Mouse (Mus musculus) neutrophil, adult 5-6 weeks (primary cell): ENCODE results near the gene Uhrf2. TPM values are rescaled to one million over a fixed set of nuclear protein-coding genes. Genes with fewer than 3 reads are reported as not detected.
A peak's percentile ranks its signal among the peaks of the same experiment; 100 is the strongest.
"Not testable (repeated sequence)": the region's sequence is repeated elsewhere in the genome, so short reads cannot be mapped to it uniquely, and the experiment has no call there.

ENCODE experiments used
- ATAC-seq: fragments of 151-379, 151-347 bp; 2 replicates; pipeline ENCODE4 v1.8.0; 2017; ENCODE audit warnings: mild to moderate bottlenecking, moderate TSS enrichment; ENCODE audit not compliant: insufficient number of reproducible peaks, poor library complexity, low FRiP score, severe bottlenecking; ENCODE audit errors: extremely low read depth
- total RNA-seq: library from RNA; stranded (forward); fragments of 200-1000 nt; gene quantifications from 2 replicates; pipeline ENCODE4 v1.2.3, GENCODE M21; 2017

Uhrf2 gene
- total RNA-seq = 71.7 and 76.3 TPM in 2 replicates

DNA sequence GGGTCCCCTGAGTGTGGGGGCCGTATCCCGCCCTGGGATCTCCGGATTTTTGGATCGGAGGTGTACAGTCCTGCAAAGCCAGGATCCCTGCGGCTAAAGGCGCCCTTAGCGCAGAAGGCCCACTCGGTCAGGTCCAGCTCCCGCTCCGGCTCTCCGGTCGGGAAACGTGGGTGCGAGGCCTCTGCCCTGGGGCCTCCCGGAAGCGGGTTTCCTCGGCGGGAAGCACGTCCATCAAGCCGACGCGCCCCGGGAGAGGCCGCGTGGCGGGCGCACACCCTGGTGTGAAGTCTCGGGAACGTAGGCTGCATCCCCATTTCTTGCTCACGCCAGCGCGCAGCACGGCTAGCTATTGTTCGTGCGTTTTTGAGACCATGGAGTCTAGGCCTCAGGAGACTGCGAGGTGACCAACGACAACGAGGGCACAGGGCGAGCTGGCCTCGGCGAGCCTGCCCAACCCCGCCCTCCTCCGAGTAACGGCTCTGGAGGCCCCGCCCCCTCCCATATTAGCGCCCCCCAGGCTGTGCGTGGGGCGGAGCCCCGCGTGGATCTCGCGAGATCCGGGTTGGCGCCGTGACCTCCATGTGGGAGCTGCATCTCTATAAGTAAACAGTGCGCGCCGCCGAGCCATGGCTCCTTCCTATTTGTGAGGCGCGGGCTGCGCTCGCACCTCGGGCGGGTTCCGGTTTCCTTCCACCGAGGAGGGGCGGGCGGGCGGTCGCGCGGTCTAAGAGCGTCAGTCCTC lies at the start of gene Uhrf2:
TSS of gene Uhrf2 (plus strand) at position 620 of the 742 bp plus-strand sequence.
- peak; percentile 91 for ATAC-seq

DNA sequence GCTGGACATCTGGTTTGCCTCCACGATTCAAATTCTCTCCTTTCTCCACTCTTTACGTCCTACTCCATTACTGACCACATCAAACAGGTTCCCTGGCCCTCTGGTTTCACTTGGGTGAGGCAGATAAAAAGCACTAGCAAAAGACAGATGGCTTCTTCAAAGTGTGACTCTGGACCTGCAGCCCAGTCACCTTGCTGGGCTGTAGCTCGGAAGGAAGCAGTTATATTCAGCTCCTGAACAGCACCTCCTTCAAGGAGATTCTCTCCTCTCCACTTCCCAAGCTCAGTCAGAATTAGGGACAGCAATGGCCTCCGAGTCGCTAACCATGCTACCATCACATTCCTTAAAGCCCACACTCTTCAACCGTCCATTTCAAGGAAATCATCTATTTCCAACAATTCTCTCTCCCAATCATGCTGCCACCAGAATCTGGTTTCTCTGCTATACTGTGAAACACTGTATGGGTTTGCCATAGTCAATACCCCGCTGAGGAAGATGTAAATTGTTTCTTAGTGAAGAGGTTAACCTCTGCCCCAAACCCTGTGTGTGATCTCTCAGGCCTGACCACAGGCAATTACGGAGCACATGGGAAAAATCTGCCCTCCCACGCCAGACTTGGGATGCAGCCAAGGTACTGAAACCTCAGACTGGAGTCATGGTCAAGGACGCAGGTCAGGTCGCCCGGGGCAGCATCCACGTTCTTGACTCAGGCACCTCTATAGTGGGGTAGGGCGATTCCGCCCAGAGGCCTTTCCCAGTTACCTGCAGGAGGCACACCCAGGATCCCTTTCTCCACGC lies 45.9 kb upstream of the Uhrf2 start:
- ATAC-seq = no peak

- ATAC-seq = no peak
Measured at GRCm38 (mm10) chr19:29986464-29987091, 43.7 kb upstream of the Uhrf2 start.

- ATAC-seq = no peak
Measured at GRCm38 (mm10) chr19:30000406-30001365, 29.6 kb upstream of the Uhrf2 start.

- no peak for ATAC-seq
Measured at GRCm38 (mm10) chr19:30001550-30001949, 28.8 kb upstream of the Uhrf2 start.

GRCm38 (mm10) chr19:30003621-30004020 lies 26.7 kb upstream of the Uhrf2 start, which contains the start of gene Trpd52l3:
TSS of gene Trpd52l3 (plus strand) at chr19:30003790.
- ATAC-seq = no peak

DNA sequence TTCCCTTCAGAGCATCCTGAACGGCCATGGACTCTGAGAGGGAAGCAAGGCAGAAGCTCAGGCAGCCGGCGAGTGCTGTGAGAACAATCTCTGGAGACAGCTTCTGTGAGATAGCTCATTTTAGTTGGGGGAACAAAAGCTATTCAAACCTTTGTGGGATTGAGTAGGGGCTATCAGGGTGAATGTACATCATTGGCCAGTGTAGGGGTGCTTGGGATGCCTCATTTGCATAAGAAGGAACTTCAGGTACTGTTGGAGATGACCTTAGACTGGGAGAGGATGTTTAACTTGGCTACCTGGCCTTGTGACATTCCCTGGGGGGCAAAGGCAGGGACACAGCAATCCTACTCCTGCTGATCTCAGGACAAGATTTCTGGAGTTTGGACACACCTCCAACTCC lies 23.9 kb upstream of the Uhrf2 start:
- no peak for ATAC-seq

DNA sequence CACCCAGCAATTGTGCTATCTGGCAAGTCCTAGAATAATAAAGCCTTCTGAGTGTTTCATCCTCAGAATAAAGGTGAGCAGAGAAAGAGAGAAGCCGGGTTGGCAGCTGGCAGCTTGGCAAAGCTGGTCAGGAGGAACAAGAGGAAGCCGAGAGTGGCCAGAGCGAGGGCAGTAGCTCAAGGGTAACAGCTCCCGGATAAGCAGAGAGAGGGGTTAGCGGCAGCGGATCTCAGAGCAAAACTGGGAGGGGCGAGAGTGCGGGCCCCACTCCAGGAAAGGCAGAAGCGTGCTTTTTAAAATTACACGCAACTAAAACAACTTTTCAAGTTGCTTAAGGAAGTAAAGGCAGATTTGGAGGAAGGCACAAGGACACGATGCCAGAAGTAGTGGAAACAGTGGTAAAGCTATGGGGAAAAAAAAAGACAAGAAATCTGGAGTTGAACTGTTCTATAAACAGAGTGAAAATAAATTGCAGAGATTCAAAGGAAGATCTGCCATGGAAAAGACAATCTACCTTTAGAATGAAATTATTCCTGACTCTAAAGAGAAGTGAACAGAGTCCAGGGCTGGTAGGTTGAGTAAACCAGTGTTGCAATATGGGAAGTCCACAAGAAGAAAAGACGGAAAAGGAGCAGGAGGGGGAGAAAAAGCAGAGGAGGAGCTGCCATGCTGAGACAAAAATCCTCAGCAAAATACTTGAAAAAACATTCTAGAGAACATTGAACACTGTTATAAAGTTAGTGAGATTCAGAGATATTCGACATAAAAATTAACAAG lies 19.6 kb upstream of the Uhrf2 start:
- ATAC-seq = 0 out of 2 replicates have a peak, but pooled peaks have one; percentile 19

DNA sequence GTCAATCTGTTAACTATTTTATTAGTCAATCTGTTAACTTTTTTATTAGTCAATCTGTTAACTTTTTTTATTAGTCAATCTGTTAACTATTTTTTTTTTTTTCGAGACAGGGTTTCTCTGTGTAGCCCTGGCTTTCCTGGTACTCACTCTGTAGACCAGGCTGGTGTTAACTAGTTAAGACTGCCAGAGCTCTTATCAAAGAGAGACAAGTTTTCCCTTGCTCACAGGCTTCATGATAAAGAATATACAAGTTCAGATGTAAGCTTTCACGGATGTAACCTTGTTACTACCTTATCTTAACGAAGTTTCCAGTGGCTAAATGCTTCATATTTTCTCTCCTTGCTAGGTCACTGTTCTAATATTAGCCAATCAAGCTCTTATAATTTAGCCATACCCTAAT lies 16.0 kb upstream of the Uhrf2 start:
- ATAC-seq = no peak

GRCm38 (mm10) chr19:30016156-30016555 lies 14.2 kb upstream of the Uhrf2 start:
- no peak for ATAC-seq

- not testable (repeated sequence) for ATAC-seq
Measured at GRCm38 (mm10) chr19:30023419-30023818, 6.9 kb upstream of the Uhrf2 start.

DNA sequence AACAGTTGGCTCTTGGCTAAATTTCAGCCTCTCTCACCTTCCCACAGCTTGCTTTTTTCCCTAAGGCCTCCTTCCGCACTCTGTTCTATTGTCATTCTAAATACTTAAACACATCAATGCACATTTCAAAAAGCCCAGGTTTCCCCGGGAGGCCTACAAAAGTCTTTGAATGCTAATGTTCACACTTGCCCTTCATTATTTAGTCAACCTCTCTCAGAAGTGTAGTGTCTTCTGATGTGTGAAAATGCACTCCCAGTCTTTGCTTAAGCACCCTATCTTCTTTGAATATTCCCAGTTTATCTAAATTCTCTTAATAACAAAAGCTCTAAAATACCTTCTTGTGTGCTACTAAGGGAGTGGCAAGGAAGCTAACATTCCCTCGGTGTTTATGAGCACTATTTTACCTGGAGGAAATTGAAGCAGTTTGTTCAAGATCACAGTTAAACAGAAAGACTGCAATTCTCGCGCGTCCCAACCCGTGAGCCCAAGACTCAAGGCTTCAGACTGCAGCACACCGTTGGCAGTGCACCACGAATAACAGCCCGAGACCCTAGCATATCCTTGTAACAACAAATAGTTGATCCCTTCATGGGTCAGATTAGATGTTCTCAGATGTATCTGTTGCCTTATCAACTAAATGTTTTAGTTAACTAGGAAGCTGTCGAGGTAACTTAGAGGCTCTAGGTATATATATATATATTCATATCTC lies 1.2 kb upstream of the Uhrf2 start:
- no peak for ATAC-seq

DNA sequence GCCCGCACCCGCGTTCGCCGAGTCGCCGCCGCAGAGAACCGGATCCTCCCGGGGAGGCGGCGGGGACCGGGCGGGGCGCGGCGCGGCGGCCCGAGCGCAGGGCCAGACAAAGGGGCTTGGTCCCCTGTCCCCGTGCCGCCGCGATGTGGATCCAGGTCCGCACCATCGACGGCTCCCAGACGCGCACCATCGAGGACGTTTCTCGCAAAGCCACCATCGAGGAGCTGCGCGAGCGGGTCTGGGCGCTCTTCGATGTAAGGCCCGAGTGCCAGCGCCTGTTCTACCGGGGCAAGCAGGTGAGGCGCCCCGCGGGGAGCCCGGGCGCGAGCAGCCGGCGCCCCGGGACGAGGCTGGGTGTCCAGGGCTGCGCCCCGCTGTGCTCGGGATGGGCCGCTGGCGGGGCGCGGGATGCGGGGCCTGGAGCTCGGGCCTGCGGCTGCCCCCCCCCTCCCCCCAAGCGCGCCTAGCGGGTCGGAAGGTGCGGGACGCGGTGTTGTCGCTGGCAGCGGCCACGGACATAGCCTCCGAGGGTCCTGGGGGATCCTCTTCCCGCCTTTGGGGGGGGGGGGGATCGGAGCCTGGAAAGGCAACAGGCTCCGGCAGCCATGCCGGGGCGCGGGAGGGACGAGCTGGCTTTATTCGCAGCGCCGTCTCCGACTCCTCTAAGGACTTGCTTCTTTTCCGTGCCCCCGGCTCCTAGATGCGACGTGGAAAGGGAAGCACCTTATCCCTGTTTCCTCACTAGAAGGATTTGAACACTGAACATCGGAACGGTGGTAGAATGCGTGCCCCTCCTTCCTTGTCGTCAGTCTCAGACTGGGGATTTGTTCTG lies 539 bp downstream of the Uhrf2 start:
- ATAC-seq = peak; percentile 8; the same call in 1 of the 2 replicates

GRCm38 (mm10) chr19:30031468-30031931 lies 1.2 kb downstream of the Uhrf2 start:
- ATAC-seq = no peak

DNA sequence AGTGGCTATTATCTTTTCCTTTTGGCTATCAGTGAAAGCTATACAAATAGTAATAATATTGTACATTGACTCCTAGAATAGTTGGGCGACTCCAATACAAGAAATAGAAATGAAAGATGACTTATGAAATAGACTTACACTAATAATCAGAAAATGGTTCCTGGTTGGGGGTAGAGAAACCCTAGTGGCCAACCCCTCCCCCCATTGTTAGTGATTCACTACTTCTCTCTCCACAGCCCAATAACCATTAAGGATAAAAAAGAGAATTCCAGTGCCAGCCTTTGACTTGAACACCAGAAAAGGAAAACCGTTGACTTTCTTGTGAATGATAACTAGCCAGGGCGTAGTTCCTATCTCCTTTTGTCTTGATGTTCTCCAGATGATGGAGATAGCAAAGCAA lies 1.9 kb downstream of the Uhrf2 start:
- no peak for ATAC-seq

DNA sequence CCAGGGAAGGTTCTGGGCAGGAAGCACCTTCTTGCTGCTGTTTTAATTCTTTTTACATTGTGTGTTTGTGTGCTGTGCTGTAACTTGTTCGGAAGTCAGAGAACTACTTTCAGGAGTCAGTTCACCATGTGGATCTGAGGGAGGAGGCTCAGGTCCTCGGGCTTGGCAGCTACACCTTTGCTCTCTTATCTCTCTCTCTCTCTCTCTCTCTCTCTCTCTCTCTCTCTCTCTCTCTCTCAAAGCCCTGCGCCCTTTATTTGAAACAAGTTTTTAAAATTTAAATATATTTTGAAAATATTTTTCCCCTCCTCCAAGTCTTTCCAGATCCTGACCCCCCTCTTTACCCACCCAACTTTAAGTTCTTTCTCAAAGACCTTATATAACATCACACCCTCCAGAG lies 5.0 kb downstream of the Uhrf2 start:
- ATAC-seq = no peak
